ENCODE assay signal across 8 mouse cellular contexts in the genomic region with DNA sequence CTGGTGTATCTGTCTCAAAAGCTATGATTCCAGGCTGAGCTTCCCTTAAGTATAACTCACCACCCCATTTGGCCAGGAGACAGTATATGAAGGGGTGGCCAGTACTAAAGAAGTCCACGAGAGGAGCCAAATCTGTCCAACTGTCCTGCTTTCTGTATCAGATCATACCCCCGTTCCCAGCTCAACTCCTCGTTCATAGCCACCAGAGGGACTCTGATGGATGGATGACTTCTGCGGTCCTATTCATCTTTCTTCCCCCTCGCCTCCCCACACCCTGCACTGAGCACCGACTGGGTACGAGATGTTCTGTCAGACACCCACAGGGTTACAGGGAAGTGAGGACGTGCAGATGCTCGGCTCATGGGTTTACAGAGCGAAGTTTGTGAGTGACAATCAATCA.
A peak's percentile ranks its signal among the peaks of the same experiment; 100 is the strongest.
DNase-seq lines count a peak whose midpoint lies in the region; ATAC-seq lines count a peak whose summit lies in the region.

No protein-coding gene starts in this region.

- 56% methylated on average over 10 of the region's 10 CpGs for WGBS in kidney, embryonic 15.5 days
- WGBS in macrophage (ENCODE audit: missing documents): 54% methylated on average over 10 of the region's 10 CpGs

- H3K27me3 ChIP-seq in kidney, embryonic 15.5 days: no peaks in the 10 kb centered on the region

- no peak for DNase-seq in kidney, adult 8-10 months
- DNase-seq in gastrocnemius, postnatal 36 days: no peak
- DNase-seq in urinary bladder, postnatal 14 days (ENCODE audit: low spot score): no peak
- no peak for DNase-seq in right cerebral cortex, postnatal 10 days (ENCODE audit: low spot score in 2 of 2)

- intact Hi-C loops in gastrocnemius, postnatal 36 days (cut with DNase I): no loop called here

- H3K36me3 ChIP-seq in kidney, embryonic 15.5 days: no peaks in the 10 kb centered on the region
- no peaks in the 10 kb centered on the region for H3K36me3 ChIP-seq in macrophage (ENCODE audit: inconsistent target)

- H3K4me2 ChIP-seq in kidney, embryonic 15.5 days: peak overlapping the region; percentile 45

- peak overlapping the region; percentile 9; the same call in 1 of the 2 replicates for H3K4me3 ChIP-seq in kidney, embryonic 15.5 days (replicated peaks)
- peak overlapping the region; percentile 12; the same call in 1 of the 2 replicates for H3K4me3 ChIP-seq in macrophage (ENCODE audit: inconsistent target)

- H3K9ac ChIP-seq in kidney, embryonic 15.5 days: no peak overlapping the region

- peak overlapping the region; percentile 13; the same call in 1 of the 2 replicates for H3K27ac ChIP-seq in kidney, embryonic 15.5 days
- no peak overlapping the region for H3K27ac ChIP-seq in macrophage

- no peak for ATAC-seq in kidney, embryonic 15.5 days (replicated peaks; ENCODE audit: low FRiP score)
- peak; percentile 52 for ATAC-seq in common myeloid progenitor, adult 5-6 weeks (replicated peaks; ENCODE audit: low read depth, poor library complexity, severe bottlenecking)
- peak; percentile 41 for ATAC-seq in inflammation-experienced regulatory T-cells, adult 6 months

- H3K9me3 ChIP-seq in kidney, embryonic 15.5 days (replicated peaks): no peaks in the 10 kb centered on the region

- peaks cover 48% of the 10 kb centered on the region for H3K4me1 ChIP-seq in kidney, embryonic 15.5 days

- H3K79me2 ChIP-seq in macrophage (ENCODE audit: inconsistent target): no peaks in the 10 kb centered on the region
